Mouse (Mus musculus) forebrain, embryonic 10.5 days (tissue): ENCODE measurements at regions not wholly inside any gene's neighbourhood (a gene's known extent, or its start where the extent isn't known, plus 50 kb on each side); places are given as distances from the start of the nearest gene placed in this dataset.

Source experiments
- DNase-seq: peaks from one replicate; pipeline ENCODE4 v3.0.0-alpha.2; 2017; ENCODE audit warnings: low spot score; ENCODE audit errors: extremely low spot score
- H3K27ac ChIP-seq: fragments of 300-500 bp; sonication (generic); 2 replicates; pipeline ENCODE4 v1.5.1; 2016; ENCODE audit warnings: mild to moderate bottlenecking
- H3K27me3 ChIP-seq: fragments of 300-500 bp; sonication (generic); 2 replicates; pipeline ENCODE4 v1.6.1; 2016; ENCODE audit warnings: mild to moderate bottlenecking; ENCODE audit not compliant: poor library complexity, severe bottlenecking
- H3K36me3 ChIP-seq: fragments of 300-500 bp; sonication (generic); replicated peaks from 2 replicates; pipeline ENCODE4 v1.6.1; 2016; ENCODE audit warnings: mild to moderate bottlenecking, moderate library complexity
- H3K4me1 ChIP-seq: fragments of 300-500 bp; sonication (generic); 2 replicates; pipeline ENCODE4 v1.6.1; 2016
- H3K4me3 ChIP-seq: fragments of 300-500 bp; sonication (generic); 2 replicates; pipeline ENCODE4 v1.5.1; 2016; ENCODE audit warnings: mild to moderate bottlenecking, moderate library complexity
- H3K9me3 ChIP-seq: fragments of 300-500 bp; sonication (generic); 2 replicates; pipeline ENCODE4 v1.6.1; 2016; ENCODE audit warnings: mild to moderate bottlenecking, moderate library complexity
- WGBS: fragments of 180-500 bp; shearing (Covaris S2); methylation state at CpG from one replicate; pipeline ENCODE4 v1.1.7; 2016; 5-methylcytosine and 5-hydroxymethylcytosine counted together

- H3K4me1 ChIP-seq, result 0 out of 2 replicates have a peak, but pooled peaks cover 2% of the 10 kb centered on the region
- 84% methylated on average over 2 of the region's 2 CpGs for WGBS
Observed at GRCm38 (mm10) chr3:58327721-58328120, 86.8 kb upstream of the Tsc22d2 start.

DNA sequence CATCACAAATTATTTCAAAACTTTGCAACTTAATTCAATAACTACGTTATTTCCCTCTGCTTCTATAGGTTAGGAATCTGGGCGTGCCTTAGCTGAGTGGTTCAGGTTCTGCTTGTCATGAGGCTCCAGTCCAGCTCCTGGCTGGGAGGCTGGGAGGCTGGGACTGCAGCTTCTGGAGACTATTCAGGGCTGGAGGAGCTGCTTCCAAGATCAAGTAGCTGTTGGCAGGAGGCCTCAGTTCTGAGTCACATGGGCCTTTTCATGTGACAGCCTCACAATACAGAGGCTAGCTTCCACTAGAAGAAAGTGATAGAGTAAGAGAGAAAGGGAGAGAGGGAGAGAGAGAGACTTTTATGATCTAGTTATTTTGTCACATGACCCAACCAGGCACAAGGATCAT lies 84.3 kb upstream of the Tsc22d2 start:
- DNase-seq, result no peak
- Histone ChIP-seq H3K27me3 (no peaks in the 10 kb centered on the region), H3K4me1 (peaks cover 26% of the 10 kb centered on the region), H3K4me3 (no peak overlapping the region), H3K36me3 (no peaks in the 10 kb centered on the region), H3K27ac (no peak overlapping the region), H3K9me3 (no peaks in the 10 kb centered on the region)
- 91% methylated on average over 2 of the region's 2 CpGs for WGBS

More at GRCm38 (mm10) chr3:58327721-58328120, 86.8 kb upstream of the Tsc22d2 start:
- no peaks in the 10 kb centered on the region for H3K27me3 ChIP-seq
- no peak for DNase-seq
- H3K27ac ChIP-seq, result no peak overlapping the region
- H3K4me3 ChIP-seq, result no peak overlapping the region
- H3K9me3 ChIP-seq, result no peaks in the 10 kb centered on the region
- H3K36me3 ChIP-seq, result no peaks in the 10 kb centered on the region

- WGBS, result 67% methylated on average over 7 of the region's 7 CpGs
Observed at GRCm38 (mm10) chr3:58333997-58334396, 80.5 kb upstream of the Tsc22d2 start.

DNA sequence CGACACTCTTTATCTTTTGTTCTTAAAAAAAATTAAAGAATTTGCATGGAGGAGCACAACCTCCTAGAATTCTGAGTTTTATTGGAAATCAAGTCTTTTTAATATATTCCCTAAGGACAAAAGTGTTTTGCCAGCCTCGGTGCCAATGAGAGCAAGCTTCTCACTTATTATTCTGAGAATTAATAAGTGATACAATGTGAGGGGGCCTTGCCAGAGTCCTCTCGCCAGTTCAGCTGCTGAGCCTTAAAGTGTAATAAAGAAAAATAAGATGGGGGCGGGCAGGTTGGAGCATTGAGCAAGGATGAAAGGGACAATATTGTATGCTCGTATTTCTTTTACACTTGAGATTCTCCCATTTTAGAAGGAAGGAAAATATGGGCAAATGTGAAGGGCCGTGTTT lies 79.2 kb upstream of the Tsc22d2 start:
- Histone ChIP-seq H3K4me1 (peaks cover 42% of the 10 kb centered on the region), H3K27ac (0 out of 2 replicates have a peak overlapping the region, but pooled peaks have one; percentile 56), H3K4me3 (no peak overlapping the region), H3K27me3 (no peaks in the 10 kb centered on the region), H3K9me3 (no peaks in the 10 kb centered on the region), H3K36me3 (no peaks in the 10 kb centered on the region)
- no peak for DNase-seq
- whole genome bisulfite sequencing, result 70% methylated on average over 6 of the region's 6 CpGs

More at GRCm38 (mm10) chr3:58333997-58334396, 80.5 kb upstream of the Tsc22d2 start:
- Histone ChIP-seq H3K36me3 (no peaks in the 10 kb centered on the region), H3K4me1 (peaks cover 44% of the 10 kb centered on the region), H3K9me3 (no peaks in the 10 kb centered on the region), H3K27me3 (no peaks in the 10 kb centered on the region), H3K4me3 (no peak overlapping the region), H3K27ac (no peak overlapping the region)
- DNase-seq, result no peak

- WGBS, result 53% methylated on average over 5 of the region's 5 CpGs
Observed at GRCm38 (mm10) chr3:58336135-58336534, 78.4 kb upstream of the Tsc22d2 start.

GRCm38 (mm10) chr3:58336590-58336989 lies 77.9 kb upstream of the Tsc22d2 start:
- Histone ChIP-seq H3K27ac (no peak overlapping the region), H3K36me3 (no peaks in the 10 kb centered on the region), H3K4me1 (peaks cover 42% of the 10 kb centered on the region), H3K27me3 (no peaks in the 10 kb centered on the region), H3K4me3 (no peak overlapping the region), H3K9me3 (no peaks in the 10 kb centered on the region)
- DNase-seq, result no peak
- 81% methylated on average over 6 of the region's 6 CpGs for WGBS

More at GRCm38 (mm10) chr3:58336135-58336534, 78.4 kb upstream of the Tsc22d2 start:
- no peak for DNase-seq
- Histone ChIP-seq H3K4me3 (no peak overlapping the region), H3K9me3 (no peaks in the 10 kb centered on the region), H3K4me1 (peaks cover 42% of the 10 kb centered on the region), H3K36me3 (no peaks in the 10 kb centered on the region), H3K27me3 (no peaks in the 10 kb centered on the region), H3K27ac (peak overlapping the region; percentile 56)

GRCm38 (mm10) chr3:58338976-58339375 lies 75.5 kb upstream of the Tsc22d2 start:
- no peak for DNase-seq
- Histone ChIP-seq H3K4me1 (peaks cover 30% of the 10 kb centered on the region), H3K27me3 (no peaks in the 10 kb centered on the region), H3K27ac (no peak overlapping the region), H3K9me3 (no peaks in the 10 kb centered on the region), H3K36me3 (no peaks in the 10 kb centered on the region), H3K4me3 (no peak overlapping the region)
- WGBS, result 89% methylated on average over 7 of the region's 7 CpGs

- Histone ChIP-seq H3K4me1 (no peaks in the 10 kb centered on the region), H3K9me3 (no peaks in the 10 kb centered on the region), H3K36me3 (no peaks in the 10 kb centered on the region), H3K27me3 (no peaks in the 10 kb centered on the region), H3K4me3 (no peak overlapping the region), H3K27ac (no peak overlapping the region)
- no peak for DNase-seq
- 85% methylated on average over 1 of the region's 1 CpGs for WGBS
Observed at GRCm38 (mm10) chr3:58342096-58342495, 72.4 kb upstream of the Tsc22d2 start.

DNA sequence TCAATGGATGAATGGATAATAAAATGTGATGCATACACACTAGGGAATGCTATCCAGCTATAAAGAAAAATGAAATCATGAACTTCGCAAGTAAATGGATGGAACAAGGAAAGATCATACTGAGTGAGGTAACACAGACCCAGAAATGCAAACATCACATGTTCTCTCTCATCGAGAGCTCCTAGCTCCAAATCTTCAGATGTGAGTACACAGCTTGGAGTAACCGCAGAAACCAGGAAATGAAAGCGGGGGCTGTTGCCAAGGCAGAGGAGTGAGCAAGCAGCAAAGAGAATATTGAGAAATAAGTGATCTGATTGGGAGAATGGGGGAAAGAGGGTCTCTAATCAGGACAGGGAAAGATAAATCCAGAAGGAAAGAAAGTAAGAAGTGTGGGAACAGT lies 52.0 kb upstream of the Tsc22d2 start:
- H3K27ac ChIP-seq, result no peak overlapping the region
- no peaks in the 10 kb centered on the region for H3K36me3 ChIP-seq
- 91% methylated on average over 4 of the region's 4 CpGs for WGBS
- no peak for DNase-seq
- H3K4me3 ChIP-seq, result no peak overlapping the region
- H3K4me1 ChIP-seq, result no peaks in the 10 kb centered on the region
- H3K9me3 ChIP-seq, result no peaks in the 10 kb centered on the region
- H3K27me3 ChIP-seq, result no peaks in the 10 kb centered on the region

- no peak overlapping the region for H3K4me3 ChIP-seq
- no peaks in the 10 kb centered on the region for H3K36me3 ChIP-seq
- DNase-seq, result no peak
- H3K4me1 ChIP-seq, result no peaks in the 10 kb centered on the region
- 75% methylated on average over 3 of the region's 3 CpGs for WGBS
- H3K27me3 ChIP-seq, result no peaks in the 10 kb centered on the region
- no peak overlapping the region for H3K27ac ChIP-seq
- H3K9me3 ChIP-seq, result no peaks in the 10 kb centered on the region
Observed at GRCm38 (mm10) chr3:58364526-58364925, 50.0 kb upstream of the Tsc22d2 start.
